Comparison of ENCODE assay signal across 14 mouse cellular contexts in genomic region chr6:148260729-148261101, GRCm38 (mm10). TPM values are rescaled to one million over a fixed set of nuclear protein-coding genes. Genes with fewer than 3 reads are reported as not detected.
A peak's percentile ranks its signal among the peaks of the same experiment; 100 is the strongest.
DNase-seq lines count a peak whose midpoint lies in the region; ATAC-seq lines count a peak whose summit lies in the region.
"Had no signal": no experiment of that assay in that cellular context is flagged by ENCODE, and none has a peak within 500 bp of the region (broad histone marks: within the 10 kb centered on the region; RNA-seq: fewer than 3 reads in every experiment).

No protein-coding gene starts in this region.

- no peak overlapping the region for H3K4me2 ChIP-seq in intestine, embryonic 14.5 days (ENCODE audit: low read length)
- H3K4me2 ChIP-seq in intestine, embryonic 15.5 days (replicated peaks): no peak overlapping the region
- H3K4me2 ChIP-seq in embryonic facial prominence, embryonic 14.5 days (ENCODE audit: low read depth, low read length): no peak overlapping the region
- H3K4me2 ChIP-seq in midbrain, embryonic 12.5 days (replicated peaks): no peak overlapping the region

- H3K27ac ChIP-seq in intestine, embryonic 14.5 days (ENCODE audit: low read depth): peak overlapping the region; percentile 55
- no peak overlapping the region for H3K27ac ChIP-seq in intestine, embryonic 15.5 days
- peak overlapping the region; percentile 44; the same call in 1 of the 2 replicates for H3K27ac ChIP-seq in embryonic facial prominence, embryonic 14.5 days (replicated peaks; ENCODE audit: low read depth, low read length)
- peak overlapping the region; percentile 77 for H3K27ac ChIP-seq in hindbrain, embryonic 10.5 days
- peak overlapping the region; percentile 46 for H3K27ac ChIP-seq in midbrain, embryonic 12.5 days (replicated peaks)
- H3K27ac ChIP-seq: gastrocnemius, adult 2 months had no signal

- no peaks in the 10 kb centered on the region for H3K9me3 ChIP-seq in intestine, embryonic 14.5 days (ENCODE audit: control insufficient read depth, low read length)
- H3K9me3 ChIP-seq in intestine, embryonic 15.5 days: no peaks in the 10 kb centered on the region
- H3K9me3 ChIP-seq in embryonic facial prominence, embryonic 14.5 days (ENCODE audit: control insufficient read depth, low read length): no peaks in the 10 kb centered on the region
- H3K9me3 ChIP-seq in hindbrain, embryonic 10.5 days: no peaks in the 10 kb centered on the region
- H3K9me3 ChIP-seq in midbrain, embryonic 12.5 days: no peaks in the 10 kb centered on the region

- H3K9ac ChIP-seq in intestine, embryonic 14.5 days (ENCODE audit: low read length): no peak overlapping the region
- H3K9ac ChIP-seq in intestine, embryonic 15.5 days: no peak overlapping the region
- no peak overlapping the region for H3K9ac ChIP-seq in embryonic facial prominence, embryonic 14.5 days (ENCODE audit: low read depth, low read length)
- H3K9ac ChIP-seq in midbrain, embryonic 12.5 days (replicated peaks): no peak overlapping the region

- no peaks in the 10 kb centered on the region for H3K36me3 ChIP-seq in intestine, embryonic 14.5 days (ENCODE audit: control insufficient read depth, insufficient read depth, low read length)
- H3K36me3 ChIP-seq in intestine, embryonic 15.5 days: no peaks in the 10 kb centered on the region
- no peaks in the 10 kb centered on the region for H3K36me3 ChIP-seq in embryonic facial prominence, embryonic 14.5 days (ENCODE audit: control insufficient read depth, insufficient read depth, low read length)
- H3K36me3 ChIP-seq in hindbrain, embryonic 10.5 days: no peaks in the 10 kb centered on the region
- H3K36me3 ChIP-seq in midbrain, embryonic 12.5 days: no peaks in the 10 kb centered on the region

- peaks cover 18% of the 10 kb centered on the region for H3K4me1 ChIP-seq in intestine, embryonic 14.5 days (replicated peaks; ENCODE audit: control insufficient read depth, insufficient read depth, low read length)
- peaks cover 5% of the 10 kb centered on the region; the same call in 1 of the 2 replicates for H3K4me1 ChIP-seq in intestine, embryonic 15.5 days (replicated peaks)
- peaks cover 6% of the 10 kb centered on the region for H3K4me1 ChIP-seq in embryonic facial prominence, embryonic 14.5 days (ENCODE audit: control insufficient read depth, insufficient read depth, low read length)
- peaks cover 29% of the 10 kb centered on the region for H3K4me1 ChIP-seq in hindbrain, embryonic 10.5 days (replicated peaks)
- H3K4me1 ChIP-seq in midbrain, embryonic 12.5 days: peaks cover 10% of the 10 kb centered on the region

- H3K27me3 ChIP-seq in intestine, embryonic 14.5 days (replicated peaks; ENCODE audit: control insufficient read depth, insufficient read depth, low read length): no peaks in the 10 kb centered on the region
- H3K27me3 ChIP-seq in intestine, embryonic 15.5 days (replicated peaks): no peaks in the 10 kb centered on the region
- no peaks in the 10 kb centered on the region for H3K27me3 ChIP-seq in embryonic facial prominence, embryonic 14.5 days (replicated peaks; ENCODE audit: control insufficient read depth, insufficient read depth, low read length)
- H3K27me3 ChIP-seq in hindbrain, embryonic 10.5 days (ENCODE audit: insufficient read depth, poor library complexity, severe bottlenecking): no peaks in the 10 kb centered on the region
- H3K27me3 ChIP-seq in midbrain, embryonic 12.5 days: no peaks in the 10 kb centered on the region

- WGBS in intestine, embryonic 14.5 days: 87% methylated on average over 6 of the region's 6 CpGs
- 87% methylated on average over 6 of the region's 6 CpGs for WGBS in intestine, embryonic 15.5 days
- 86% methylated on average over 6 of the region's 6 CpGs for WGBS in embryonic facial prominence, embryonic 14.5 days
- 80% methylated on average over 6 of the region's 6 CpGs for WGBS in hindbrain, embryonic 10.5 days
- WGBS in midbrain, embryonic 12.5 days: 91% methylated on average over 6 of the region's 6 CpGs

- no peak overlapping the region for H3K4me3 ChIP-seq in intestine, embryonic 14.5 days (ENCODE audit: low read depth, low read length)
- H3K4me3 ChIP-seq in intestine, embryonic 15.5 days (replicated peaks): no peak overlapping the region
- H3K4me3 ChIP-seq in embryonic facial prominence, embryonic 14.5 days (ENCODE audit: low read depth, low read length): no peak overlapping the region
- no peak overlapping the region for H3K4me3 ChIP-seq in hindbrain, embryonic 10.5 days
- H3K4me3 ChIP-seq in midbrain, embryonic 12.5 days: no peak overlapping the region
- H3K4me3 ChIP-seq: erythroblast, embryonic 14.5 days; gastrocnemius, adult 2 months had no signal

- ATAC-seq in intestine, embryonic 14.5 days (replicated peaks; ENCODE audit: low FRiP score, low TSS enrichment, low read depth): no peak
- no peak for ATAC-seq in intestine, embryonic 15.5 days
- ATAC-seq in embryonic facial prominence, embryonic 14.5 days (ENCODE audit: low read depth): no peak; the same call in 1 of the 2 replicates
- ATAC-seq in midbrain, embryonic 12.5 days (ENCODE audit: low FRiP score, low read depth): 0 out of 2 replicates have a peak, but pooled peaks have one; percentile 6
- no peak for ATAC-seq in megakaryocyte progenitor cell, adult 5-6 weeks (replicated peaks; ENCODE audit: poor library complexity)

- no peak for DNase-seq in intestine, embryonic 14.5 days (ENCODE audit: low spot score)
- no peak for DNase-seq in embryonic facial prominence, embryonic 14.5 days (ENCODE audit: low spot score)
- DNase-seq in hindbrain, embryonic 10.5 days (ENCODE audit: low spot score): no peak
- no peak for DNase-seq in frontal cortex, postnatal 10 days (ENCODE audit: low spot score in 2 of 2)
- DNase-seq in spleen, adult 12 weeks (ENCODE audit: low spot score): no peak
- DNase-seq: kidney, adult 11 months; kidney, postnatal 36 days; lung, postnatal 36 days; thymus, postnatal 36 days had no signal

RNA-seq across cellular contexts. Expression of gene Ergic2, which starts 48.5 kb away (rescaled TPM):
- 169 and 185 TPM in 2 replicates for polyA plus RNA-seq in intestine, embryonic 14.5 days (2014; fragmentation: Nextera tagmentation; extraction: Ambion mirVana)
- 184 and 215 TPM in 2 replicates for polyA plus RNA-seq in intestine, embryonic 15.5 days (2015; fragmentation: Nextera tagmentation; extraction: Ambion mirVana)
- polyA plus RNA-seq in embryonic facial prominence, embryonic 14.5 days (2014; fragmentation: Nextera tagmentation; extraction: Ambion mirVana): 198 and 210 TPM in 2 replicates
- polyA plus RNA-seq in hindbrain, embryonic 10.5 days (2016; fragmentation: Nextera tagmentation; extraction: Ambion mirVana): 168 and 184 TPM in 2 replicates
- 211 and 222 TPM in 2 replicates for polyA plus RNA-seq in midbrain, embryonic 12.5 days (2016; fragmentation: Nextera tagmentation; extraction: Ambion mirVana)
- 77.6 and 78.2 TPM in 2 replicates for total RNA-seq in megakaryocyte progenitor cell, adult 5-6 weeks (2015)
- 113 and 134 TPM in 2 replicates for total RNA-seq in megakaryocyte progenitor cell, adult 5-6 weeks (2017)
